Mouse (Mus musculus): ENCODE measurements around the gene Arhgap17.

Arhgap17 gene

DNA sequence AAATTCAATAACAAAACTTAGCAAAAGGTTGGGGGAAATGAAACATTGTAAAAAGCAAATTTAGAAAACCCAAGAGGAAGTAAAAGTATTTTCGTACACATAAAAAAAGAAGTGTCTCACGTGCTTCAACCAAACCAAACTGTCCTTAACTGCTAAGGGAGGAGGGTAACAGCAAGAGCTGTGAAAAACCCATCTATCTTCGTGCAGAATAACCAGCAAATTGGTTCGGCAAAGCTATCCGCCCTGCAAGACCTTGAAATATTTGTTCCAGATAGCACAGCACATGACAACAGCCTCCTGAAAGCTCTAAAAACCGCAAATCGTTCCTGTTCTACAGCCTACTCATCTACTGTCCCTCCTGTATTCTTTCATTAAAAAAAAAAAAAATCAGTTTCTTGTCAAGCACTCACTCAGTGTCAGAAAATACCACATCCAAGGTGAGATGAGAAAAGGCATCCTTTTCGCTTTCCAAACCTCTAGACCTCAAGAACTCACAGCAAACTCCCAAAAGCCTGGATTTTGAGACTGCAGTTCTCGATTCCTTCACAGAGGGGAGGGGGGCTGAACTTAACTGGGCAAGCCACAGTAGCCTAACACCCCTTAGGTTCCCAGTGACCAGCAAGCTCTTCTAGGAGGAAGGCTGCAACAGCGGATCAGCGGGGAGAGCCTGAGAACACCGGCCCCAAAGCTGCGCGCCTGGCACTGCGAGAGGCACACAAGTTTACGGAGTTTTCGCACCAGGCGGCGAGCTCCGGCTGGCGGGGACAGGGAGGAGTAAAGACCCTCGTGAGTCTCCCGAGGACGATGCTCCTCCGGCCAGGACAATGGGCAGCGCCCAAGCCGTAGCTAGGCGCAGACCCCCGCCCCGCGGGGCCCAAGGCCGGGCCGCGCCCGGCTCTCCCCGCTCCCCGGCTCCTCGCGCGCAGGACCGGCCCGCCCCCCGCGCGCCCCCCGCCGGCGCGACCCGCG is 653 bp downstream of the Arhgap17 start:
- DNase-seq (ENCODE audit: low read depth, low spot score) = peak; percentile 62

DNA sequence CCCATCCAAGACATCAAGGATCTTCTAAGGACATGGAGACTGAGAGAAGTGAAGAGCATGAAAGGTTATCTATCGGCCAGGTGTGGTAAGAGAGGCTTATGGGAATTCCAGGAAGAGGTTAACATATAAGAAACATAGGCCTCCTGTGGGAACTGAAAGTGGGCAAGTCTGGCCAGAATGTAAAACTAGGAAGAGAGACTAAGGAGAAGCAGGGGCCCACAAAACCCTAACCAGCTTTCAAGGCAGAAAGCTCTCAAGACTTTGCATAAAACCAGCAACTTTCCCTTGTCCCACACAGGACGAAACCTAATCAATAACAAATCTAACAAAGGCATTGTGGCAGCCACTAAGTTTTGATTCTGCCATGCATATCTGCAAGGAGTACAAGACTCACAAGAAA is 1.5 kb downstream of the Arhgap17 start:
- DNase-seq (ENCODE audit: low read depth, low spot score) = no peak

DNA sequence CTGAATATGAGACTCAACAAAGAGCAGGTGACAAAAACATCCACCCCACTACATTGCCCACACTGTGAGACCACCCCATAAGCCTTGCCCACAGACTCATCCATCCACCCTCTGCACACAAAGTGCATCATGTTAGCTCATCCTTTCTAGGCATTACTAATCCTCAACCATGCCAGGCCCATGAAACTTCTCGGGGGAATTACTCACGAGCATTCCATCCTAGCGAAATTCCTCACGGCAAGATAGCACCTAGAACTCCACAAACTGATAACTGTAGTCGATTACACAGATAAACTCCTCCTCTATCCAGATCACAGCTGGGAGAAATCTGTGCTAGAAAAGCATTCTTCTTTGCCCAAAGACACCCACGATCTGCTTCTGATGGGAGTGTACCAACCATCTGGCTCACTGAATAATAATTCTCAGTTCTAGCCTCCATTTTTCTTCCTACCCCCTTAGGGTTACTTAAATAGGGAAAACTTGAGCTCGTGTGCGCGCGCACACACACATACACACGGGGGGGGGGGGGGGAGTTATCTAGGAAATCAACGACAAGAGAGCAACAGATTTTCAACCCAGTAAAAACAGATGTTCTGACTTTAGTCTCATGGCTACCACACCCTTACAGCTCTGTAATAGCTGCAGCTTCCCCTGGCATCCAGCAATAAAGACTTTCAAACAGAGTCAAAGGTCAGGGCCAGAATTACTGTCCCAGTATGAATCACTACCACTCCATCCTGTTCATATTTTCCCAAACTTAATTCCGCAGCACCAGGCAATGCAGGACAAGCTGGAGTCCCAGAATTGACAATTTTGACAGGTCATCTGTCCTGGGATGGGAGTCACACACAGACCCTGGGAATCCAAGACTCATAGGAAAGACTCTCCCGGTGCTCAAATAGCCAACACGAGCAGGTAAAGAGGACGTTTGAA is 2.2 kb downstream of the Arhgap17 start:
- DNase-seq (ENCODE audit: low read depth, low spot score) = no peak

DNA sequence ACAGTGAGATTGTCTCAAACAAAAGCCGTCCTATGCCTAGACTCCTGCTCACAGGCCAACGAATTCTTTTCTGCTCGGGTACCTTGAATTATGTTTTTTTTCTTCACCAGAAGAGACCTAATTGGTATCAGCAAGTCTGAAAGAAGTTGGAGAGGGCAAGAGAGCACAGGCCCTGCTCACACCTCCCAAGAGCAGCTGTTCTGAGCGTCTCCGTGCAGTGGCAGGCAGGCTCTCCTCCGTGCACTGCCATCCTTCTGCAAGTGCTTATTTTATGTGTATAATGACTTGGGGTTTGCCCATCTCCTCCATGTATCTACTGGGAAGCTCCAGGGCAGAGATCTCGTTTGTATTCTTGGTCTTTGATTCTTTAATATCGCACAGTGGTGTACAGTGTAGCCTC is 2.9 kb downstream of the Arhgap17 start:
- DNase-seq (ENCODE audit: low read depth, low spot score) = no peak

DNA sequence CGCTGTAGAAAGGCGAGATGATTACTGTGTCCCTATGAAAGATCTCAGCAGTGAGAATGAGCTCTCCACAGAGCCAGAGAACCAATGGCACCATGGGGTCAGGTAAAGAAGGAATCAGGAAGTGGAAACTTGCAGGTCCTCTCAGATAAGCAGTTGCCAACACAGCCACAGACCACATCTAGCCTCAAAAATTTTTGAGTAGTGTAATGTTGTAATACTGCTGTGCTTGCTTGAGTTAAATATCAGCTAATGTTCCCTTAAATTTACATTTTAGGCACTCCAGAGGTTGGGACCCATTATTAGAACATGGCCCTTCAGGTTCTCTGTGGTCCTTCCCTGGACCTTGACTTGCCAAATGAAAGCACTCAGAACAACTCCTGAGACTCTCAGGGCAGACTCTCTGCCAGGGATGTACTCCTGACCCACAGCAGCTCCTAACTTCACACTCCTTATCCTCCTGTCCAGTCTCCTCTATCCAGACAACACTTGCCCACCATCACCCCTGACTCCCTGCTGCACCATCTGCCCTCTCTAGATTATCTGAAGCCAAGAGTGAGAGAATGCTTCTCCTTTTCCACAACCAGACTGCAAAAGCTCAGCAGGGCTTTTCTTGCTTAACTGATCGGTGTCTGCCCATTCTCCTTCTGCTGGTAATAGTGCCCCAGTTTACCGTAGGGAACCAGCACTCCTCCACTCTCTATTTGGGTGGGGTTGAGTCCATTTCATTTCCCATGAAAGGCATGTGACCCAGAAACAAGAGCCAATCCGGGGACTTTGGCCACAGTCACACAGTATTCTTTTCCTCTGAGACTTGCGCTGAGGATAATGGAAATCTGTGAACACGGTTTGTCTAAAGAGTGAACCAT is 3.6 kb downstream of the Arhgap17 start:
- no peak for DNase-seq (ENCODE audit: low read depth, low spot score)

DNA sequence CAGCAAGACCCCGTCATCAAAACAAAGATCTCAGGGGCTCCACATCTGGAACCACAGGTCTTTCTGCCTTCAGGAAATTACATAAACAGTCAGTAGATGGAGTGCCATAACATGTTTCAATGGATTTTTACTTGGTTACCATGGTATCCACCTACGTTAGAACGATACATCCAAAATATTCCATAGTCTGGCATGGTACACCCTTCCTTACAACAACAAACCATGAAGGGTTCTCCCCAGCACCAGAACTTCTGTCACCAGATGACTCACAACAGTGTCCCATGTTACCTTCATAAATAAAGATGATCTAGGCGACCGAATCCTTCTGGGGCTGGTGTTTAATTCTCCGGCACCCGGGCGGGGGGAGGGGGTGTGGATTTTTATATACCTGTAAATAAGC is 5.7 kb downstream of the Arhgap17 start:
- no peak for DNase-seq (ENCODE audit: low read depth, low spot score)

DNA sequence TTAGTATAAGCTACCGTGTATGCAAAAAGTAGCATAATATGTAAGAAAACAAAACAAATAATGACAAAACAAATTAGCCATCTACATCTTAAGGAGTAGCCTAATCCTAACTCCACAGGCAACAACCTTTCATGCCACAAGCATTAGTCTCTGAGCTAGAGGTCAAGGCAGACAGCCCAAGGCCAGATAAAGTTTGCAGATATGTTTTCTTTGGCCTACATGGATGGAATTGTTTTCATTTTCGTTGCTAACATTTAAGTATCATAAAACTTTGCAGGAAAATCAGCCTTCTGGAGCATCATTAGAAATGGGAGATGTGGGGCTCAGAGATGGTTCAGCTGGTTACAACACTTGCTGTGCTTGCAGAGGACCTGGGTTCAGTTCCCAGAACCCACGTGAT is 6.9 kb downstream of the Arhgap17 start:
- no peak for DNase-seq (ENCODE audit: low read depth, low spot score)

DNA sequence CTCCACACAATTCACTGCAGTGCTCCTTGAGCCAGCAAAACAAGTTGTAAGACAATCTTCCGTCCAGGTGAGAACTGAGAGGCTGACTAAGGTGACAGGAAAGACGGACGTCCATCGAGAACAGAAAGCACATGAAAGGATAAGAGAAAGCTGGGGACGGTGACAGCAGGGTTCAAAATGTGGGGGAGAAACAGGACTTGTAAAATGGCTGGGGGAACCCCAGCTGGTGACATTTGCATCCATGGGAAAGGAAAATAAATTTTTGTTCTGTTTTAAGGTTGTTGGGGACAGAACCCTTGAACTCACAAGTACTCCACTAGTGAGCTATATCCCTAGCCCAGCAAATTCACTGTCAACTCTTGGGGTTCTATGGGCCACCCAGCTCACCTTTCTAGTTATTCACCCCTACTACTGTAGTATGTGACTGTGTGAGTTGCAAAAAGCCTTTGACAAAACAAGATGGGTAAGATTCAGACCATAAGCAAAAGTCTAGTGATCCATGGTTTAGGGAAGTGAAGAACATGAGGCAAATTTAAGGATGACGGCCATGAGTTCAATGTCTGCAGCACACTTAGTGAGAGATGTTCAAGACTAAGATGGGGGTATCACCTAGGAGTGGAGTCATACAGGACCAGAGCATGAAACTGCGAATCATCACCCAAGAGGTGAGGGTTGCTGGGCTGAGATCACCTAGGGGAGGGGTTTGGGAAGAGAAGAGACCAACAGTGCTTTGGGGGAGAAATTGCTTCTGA is 8.3 kb downstream of the Arhgap17 start:
- no peak for DNase-seq (ENCODE audit: low read depth, low spot score)

DNA sequence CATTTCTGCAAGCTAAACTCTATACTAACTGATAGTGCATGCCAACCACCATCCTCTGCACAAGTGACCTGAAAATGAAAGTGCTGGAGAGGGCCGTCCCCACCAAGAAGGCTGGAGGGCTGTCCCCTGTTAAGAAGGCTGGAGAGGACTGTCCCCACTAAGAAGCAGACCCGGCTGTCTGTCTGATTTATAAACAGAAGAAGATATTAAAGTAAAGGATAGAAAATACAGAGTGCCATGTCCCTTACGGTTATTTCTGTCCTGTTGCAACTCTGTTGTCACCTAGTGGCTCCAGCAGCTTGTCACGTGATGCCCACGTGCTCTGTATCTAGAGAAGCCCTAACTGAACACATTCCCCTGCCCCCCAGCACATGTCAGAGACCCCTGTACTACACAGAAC is 9.5 kb downstream of the Arhgap17 start:
- DNase-seq (ENCODE audit: low read depth, low spot score) = no peak

DNA sequence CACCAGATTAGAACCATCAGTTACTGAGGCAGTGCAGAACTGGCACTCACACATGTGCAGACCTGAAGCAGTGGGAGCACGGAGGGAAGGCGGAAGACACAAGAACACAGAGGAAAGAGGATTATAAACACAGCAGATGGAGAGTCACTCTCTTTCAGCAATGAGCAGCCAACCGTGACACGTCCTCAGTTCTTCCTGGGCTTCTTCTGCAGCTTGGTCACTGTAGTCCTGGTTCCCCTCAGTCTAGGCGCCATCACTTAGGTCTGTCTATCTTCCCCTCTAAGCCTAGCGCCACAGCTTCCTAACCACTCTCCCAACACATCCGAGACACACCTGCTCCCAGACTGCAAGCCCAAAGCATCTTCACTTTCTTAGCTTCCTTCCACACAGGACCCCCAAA is 10.6 kb downstream of the Arhgap17 start:
- DNase-seq (ENCODE audit: low read depth, low spot score) = no peak

DNA sequence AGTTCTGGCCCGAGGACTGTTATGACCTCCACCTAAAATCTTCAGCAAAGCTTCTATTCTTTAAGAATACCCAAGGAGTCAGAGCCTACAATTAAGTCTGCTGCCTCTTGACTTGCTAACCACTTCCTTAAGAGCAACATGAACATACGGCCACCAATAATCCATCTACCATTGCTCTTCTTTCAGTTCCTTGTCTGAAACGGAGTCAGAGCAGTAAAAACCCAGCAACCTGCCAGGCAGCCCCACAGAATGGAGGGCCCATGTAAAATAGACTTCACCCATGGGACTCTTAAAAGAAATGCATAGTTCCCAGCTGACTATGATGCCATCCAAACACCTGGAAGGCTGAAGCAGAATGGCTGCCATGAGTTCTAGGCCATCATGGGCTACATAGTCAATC is 13.6 kb downstream of the Arhgap17 start:
- no peak for DNase-seq (ENCODE audit: low read depth, low spot score)

DNA sequence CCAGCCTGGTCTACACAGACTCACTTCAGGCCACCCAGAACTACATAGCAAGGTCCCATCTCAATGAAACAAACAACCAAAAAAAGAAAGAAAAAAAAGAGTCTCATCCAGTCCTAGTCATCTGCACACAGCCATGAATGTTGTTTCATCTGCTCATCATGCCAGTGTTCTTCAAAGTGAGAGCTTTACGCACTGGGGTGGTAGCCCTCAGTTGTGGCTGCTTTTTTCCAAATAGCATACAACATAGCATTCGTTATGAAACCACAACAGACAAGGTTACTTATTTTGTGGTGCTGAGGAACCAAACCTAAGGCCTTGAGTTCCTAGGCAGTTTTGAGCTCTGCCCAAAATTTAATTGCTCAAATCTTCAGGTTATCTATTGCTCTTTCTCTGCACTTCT is 14.9 kb downstream of the Arhgap17 start:
- DNase-seq (ENCODE audit: low read depth, low spot score) = peak; percentile 35

DNA sequence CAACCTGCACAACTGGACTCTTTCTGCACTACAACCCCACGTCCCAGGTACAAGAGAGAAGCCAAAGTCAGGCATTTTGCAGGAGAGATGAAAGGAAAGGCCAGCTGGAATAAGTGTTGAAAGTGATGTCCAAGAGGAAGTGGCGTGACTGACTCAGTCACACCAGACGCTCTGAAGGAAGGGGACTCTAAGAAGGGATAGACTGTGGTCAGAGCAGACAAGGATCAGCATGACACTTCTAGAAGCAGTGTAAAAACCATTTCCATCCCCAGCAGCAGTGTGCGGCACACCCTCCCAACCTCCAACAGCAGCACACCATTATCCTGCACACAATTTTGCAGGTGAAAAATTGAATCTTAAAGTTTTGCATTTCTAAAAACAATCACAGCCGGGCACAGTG is 15.3 kb downstream of the Arhgap17 start:
- no peak for DNase-seq (ENCODE audit: low read depth, low spot score)

DNA sequence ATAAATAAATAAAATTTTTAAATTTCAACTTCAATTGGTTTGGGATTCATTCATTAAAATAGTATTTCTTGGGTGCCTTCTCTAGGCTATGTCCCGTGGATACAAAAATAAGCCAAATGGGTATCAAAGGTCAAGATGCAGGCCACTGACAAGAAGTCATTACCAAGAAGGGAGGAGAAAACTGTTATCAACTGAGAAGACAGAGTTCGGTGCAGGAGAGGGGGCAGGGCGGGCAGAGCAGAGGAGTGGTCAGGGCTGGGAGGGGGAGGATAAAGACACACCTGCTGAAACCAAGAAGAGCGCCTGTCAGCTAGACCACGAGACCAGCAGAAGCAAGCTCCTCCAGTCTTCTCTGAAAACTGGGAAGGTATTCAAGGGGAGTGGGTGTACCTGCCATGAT is 15.8 kb downstream of the Arhgap17 start:
- DNase-seq (ENCODE audit: low read depth, low spot score) = no peak

DNA sequence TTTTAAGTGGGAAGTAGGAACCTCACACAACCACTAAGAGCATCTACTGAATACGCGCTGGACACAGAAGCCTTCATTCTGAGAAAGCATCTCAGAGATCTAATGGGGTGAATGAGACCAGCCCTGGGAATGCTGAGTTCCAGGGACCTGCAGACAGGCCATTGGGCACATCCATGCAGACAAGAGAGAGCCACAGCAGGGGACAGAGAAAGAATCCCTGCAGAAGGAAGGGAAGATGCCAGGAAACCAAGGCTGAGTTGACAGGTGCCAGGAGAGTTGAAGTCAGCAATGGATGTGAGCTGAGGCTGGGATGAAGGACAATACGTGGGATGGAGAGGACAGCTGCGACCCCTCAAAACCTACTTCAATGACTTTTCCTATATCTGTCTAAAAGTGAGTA is 16.6 kb downstream of the Arhgap17 start:
- no peak for DNase-seq (ENCODE audit: low read depth, low spot score)

DNA sequence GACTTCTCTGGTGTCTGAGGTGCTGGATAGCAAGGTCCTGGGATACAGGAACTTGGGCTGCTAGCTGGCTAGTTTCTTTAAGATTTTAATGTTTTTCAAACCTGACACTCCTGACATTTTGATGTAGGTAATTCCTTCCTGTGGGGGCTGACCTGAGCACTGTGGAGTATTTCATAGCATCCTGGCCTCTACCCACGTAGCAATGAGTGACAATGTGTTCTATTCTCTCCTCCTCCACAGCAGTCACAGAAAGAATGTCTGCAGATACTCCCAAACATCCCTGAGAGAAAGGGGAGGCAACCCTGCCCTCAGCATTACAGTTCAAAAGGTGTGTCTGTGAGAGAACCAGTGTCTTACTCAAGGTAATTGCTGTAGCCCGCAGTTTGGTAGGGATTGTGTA is 19.5 kb downstream of the Arhgap17 start:
- DNase-seq (ENCODE audit: low read depth, low spot score) = no peak

DNA sequence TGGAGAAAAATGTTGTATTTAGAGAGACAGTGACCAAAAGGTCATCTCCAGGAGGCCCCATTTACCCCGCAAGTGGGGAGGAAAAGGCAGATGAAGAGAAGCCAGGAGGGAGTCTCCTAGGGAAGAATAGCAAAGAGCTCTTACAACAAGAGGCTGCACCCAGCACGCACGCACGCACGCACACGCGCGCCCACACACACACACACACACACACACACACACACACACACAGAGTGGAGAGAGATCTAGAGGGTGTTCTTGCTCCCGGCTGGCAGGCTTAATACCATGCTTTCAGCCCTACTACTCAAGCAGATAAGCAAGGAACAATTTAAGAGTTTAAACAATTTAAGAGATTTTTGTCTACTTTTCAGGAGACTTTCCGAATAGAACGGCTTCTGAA is 19.9 kb downstream of the Arhgap17 start:
- no peak for DNase-seq (ENCODE audit: low read depth, low spot score)

DNA sequence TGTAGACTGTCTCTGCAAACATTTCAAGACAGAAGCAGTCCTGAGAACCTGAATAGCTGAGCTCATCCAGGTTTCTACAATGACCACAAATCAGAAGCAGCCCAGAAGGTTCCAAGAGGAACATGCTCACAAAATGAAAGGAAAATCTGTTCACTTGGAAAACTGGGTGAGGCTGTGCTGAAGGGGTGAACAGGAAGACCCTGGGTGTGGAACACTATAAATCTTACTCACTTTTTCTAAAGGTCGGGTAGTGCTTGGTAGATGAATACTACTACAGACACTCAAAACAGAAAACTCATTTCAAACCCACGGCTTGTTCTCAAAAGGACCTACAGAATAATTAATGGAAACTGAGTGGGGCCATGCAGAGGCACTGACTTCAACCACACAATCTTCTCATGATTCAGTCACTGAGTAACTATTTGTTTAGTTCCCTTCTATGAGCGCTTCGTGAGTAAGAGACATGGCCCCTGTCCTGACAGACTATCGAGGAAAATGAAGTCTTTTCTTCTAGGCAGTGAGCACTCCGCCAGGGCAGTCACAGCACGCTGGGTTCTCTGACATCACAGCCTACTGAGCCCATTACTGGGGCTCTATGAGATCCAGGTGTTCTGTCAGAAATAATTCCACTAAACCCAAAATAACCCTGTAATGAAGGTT is 23.0 kb downstream of the Arhgap17 start:
- no peak for DNase-seq (ENCODE audit: low read depth, low spot score)

DNA sequence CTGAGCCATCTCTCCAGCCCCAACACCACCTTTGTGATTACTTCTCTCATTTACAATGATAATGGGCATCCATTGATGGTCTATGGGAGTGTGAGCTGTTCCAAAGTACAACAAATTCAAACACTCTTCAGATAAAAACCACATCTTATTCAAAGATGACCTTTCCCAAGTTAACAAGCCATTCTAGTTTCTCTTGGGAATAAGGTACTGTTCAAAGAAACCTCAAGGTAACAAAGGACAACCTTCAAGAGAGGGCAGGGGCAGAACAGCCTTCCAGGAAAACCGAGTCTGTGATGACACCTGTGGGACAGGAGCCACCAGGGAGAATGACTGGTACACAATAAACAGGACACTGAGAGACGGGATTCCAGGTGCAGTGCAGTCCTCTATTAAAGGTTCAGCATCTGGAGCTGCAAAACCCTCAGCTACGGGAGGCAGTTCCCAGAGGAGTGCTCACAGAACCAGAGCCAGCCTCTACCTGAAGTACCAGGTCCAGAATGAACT is 24.6 kb downstream of the Arhgap17 start:
- no peak for DNase-seq (ENCODE audit: low read depth, low spot score)
